Mouse (Mus musculus): ENCODE measurements around the gene Btbd11. TPM values are rescaled to one million over a fixed set of nuclear protein-coding genes. Genes with fewer than 3 reads are reported as not detected.

The Btbd11 gene
- polyA plus RNA-seq, 1 experiment, result 4.1 TPM

DNA sequence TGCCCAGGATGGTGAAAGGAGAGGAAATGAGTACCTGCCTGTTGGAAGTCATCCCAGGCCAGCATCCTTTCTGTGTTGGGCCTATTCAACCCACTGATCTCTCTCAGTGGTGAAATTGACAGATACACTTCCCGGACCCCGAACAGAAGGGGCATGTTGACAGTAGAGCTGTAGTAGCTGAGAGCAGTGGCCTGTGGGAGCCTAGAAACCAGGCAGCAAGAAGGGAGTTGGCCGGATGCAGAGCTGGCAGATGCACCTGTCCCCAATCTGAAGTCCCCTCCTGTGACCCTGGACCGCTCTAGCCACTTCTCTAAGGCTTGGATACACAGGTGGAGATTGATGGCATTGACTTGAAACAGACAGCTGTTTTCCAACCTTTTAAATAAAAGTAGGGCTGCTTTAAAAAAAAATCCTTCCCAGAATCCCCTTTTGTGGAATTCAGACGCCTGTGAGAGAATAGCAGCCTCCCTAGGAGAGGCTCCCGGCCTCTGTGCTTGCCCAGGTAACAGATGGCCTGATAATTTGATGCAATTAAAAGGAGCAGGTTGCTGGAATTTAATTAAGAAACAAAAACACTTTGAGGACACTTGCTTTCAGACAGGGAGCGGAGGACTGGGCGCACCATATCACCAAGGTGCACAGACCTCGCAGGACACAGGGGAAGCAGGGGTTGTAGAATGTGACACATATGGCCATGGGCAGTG, 89.2 kb downstream of the Btbd11 start:
- 89% methylated on average over 9 of the region's 9 CpGs for WGBS
- H3K4me3 ChIP-seq (ENCODE audit: insufficient read depth, low read depth, low read length), result no peak overlapping the region

DNA sequence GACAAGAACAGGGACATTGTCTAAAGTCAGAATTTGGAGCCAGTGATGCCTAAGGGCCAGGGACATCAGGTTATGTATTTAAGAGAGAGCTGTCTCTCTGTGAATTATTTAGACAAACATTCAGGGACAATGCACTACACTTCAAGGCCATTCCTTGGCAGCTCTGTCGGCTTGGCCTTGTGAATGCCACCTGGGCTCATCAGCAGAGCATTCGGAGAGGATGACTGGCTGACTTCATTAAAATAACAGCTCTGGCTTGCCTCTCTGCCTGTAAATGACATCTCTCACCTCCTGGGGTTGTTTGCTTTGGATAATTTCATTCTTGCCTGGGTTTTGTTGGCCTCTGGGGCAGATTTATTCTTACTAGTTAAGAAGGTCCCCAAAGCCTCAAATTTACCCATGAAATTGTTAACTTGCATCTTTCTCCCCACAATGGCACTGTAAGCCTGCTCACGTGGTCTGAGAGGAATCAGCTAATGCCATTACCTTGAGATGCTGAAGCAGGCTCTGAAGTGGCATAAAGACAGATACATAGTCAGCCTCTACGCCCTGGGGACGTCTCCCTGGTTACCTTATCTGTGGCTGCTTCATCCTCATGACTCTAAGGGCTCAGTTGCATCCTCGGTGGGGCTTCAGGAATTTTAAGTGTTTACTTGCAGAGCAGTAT, 93.5 kb downstream of the Btbd11 start:
- WGBS, result 67% methylated on average over 6 of the region's 6 CpGs
- Histone ChIP-seq H3K36me3 (ENCODE audit: control insufficient read depth, insufficient read depth, low read length) (no peaks in the 10 kb centered on the region), H3K27me3 (replicated peaks; ENCODE audit: control insufficient read depth, insufficient read depth, low read length) (no peaks in the 10 kb centered on the region), H3K27ac (ENCODE audit: insufficient read depth, low read depth, low read length) (no peak overlapping the region), H3K4me3 (ENCODE audit: insufficient read depth, low read depth, low read length) (no peak overlapping the region), H3K4me1 (ENCODE audit: control insufficient read depth, insufficient read depth, low read length) (no peaks in the 10 kb centered on the region)
- TF ChIP-seq POLR2A (IDR thresholded peaks at IDR 0.05; ENCODE audit: low read depth, low read length) (no peak), CTCF (conservative IDR thresholded peaks at IDR 0.05; ENCODE audit: insufficient read depth, insufficient read length, low read depth, low read length) (no peak)
- DNase-seq, result no peak

More for the DNA sequence above, 89.2 kb downstream of the Btbd11 start:
- TF ChIP-seq CTCF (conservative IDR thresholded peaks at IDR 0.05; ENCODE audit: insufficient read depth, insufficient read length, low read depth, low read length) (no peak), POLR2A (IDR thresholded peaks at IDR 0.05; ENCODE audit: low read depth, low read length) (no peak)
- DNase-seq, result no peak
- no peaks in the 10 kb centered on the region for H3K36me3 ChIP-seq (ENCODE audit: control insufficient read depth, insufficient read depth, low read length)
- H3K27ac ChIP-seq (ENCODE audit: insufficient read depth, low read depth, low read length), result no peak overlapping the region
- no peaks in the 10 kb centered on the region for H3K4me1 ChIP-seq (ENCODE audit: control insufficient read depth, insufficient read depth, low read length)
- no peaks in the 10 kb centered on the region for H3K27me3 ChIP-seq (replicated peaks; ENCODE audit: control insufficient read depth, insufficient read depth, low read length)

DNA sequence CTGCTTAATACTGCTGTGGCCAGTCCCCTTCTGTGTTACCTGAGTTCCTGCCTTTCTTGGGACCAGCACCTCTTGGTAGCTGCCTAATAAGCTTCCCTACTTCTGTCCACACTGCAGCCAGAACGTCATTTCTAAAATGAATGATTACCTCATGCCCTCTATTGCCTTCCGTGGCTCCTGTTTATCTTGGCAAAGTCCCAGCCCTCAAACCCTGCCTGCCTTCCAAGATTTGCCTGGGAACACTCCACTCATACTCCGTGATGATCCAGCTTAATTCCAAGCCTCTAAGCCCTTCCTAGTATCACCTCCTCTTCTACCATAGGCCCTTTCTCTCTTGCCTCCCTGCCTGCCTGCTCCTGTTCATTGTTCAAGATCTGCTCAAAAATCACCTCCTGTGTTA, 94.5 kb downstream of the Btbd11 start:
- 10% methylated on average over 3 of the region's 3 CpGs for WGBS
- peak; percentile 57 for DNase-seq
- Histone ChIP-seq H3K36me3 (ENCODE audit: control insufficient read depth, insufficient read depth, low read length) (no peaks in the 10 kb centered on the region), H3K4me1 (ENCODE audit: control insufficient read depth, insufficient read depth, low read length) (no peaks in the 10 kb centered on the region), H3K27ac (ENCODE audit: insufficient read depth, low read depth, low read length) (no peak overlapping the region), H3K27me3 (replicated peaks; ENCODE audit: control insufficient read depth, insufficient read depth, low read length) (no peaks in the 10 kb centered on the region), H3K4me3 (ENCODE audit: insufficient read depth, low read depth, low read length) (no peak overlapping the region)
- TF ChIP-seq POLR2A (IDR thresholded peaks at IDR 0.05; ENCODE audit: low read depth, low read length) (no peak), CTCF (conservative IDR thresholded peaks at IDR 0.05; ENCODE audit: insufficient read depth, insufficient read length, low read depth, low read length) (no peak)

GRCm38 (mm10) chr10:85482064-85482473, 95.5 kb downstream of the Btbd11 start:
- WGBS, result 63% methylated on average over 4 of the region's 4 CpGs
- TF ChIP-seq CTCF (conservative IDR thresholded peaks at IDR 0.05; ENCODE audit: insufficient read depth, insufficient read length, low read depth, low read length) (no peak), POLR2A (IDR thresholded peaks at IDR 0.05; ENCODE audit: low read depth, low read length) (no peak)
- no peaks in the 10 kb centered on the region for H3K36me3 ChIP-seq (ENCODE audit: control insufficient read depth, insufficient read depth, low read length)
- no peak overlapping the region for H3K27ac ChIP-seq (ENCODE audit: insufficient read depth, low read depth, low read length)
- DNase-seq, result no peak
- H3K27me3 ChIP-seq (replicated peaks; ENCODE audit: control insufficient read depth, insufficient read depth, low read length), result no peaks in the 10 kb centered on the region
- no peak overlapping the region for H3K4me3 ChIP-seq (ENCODE audit: insufficient read depth, low read depth, low read length)
- no peaks in the 10 kb centered on the region for H3K4me1 ChIP-seq (ENCODE audit: control insufficient read depth, insufficient read depth, low read length)

DNA sequence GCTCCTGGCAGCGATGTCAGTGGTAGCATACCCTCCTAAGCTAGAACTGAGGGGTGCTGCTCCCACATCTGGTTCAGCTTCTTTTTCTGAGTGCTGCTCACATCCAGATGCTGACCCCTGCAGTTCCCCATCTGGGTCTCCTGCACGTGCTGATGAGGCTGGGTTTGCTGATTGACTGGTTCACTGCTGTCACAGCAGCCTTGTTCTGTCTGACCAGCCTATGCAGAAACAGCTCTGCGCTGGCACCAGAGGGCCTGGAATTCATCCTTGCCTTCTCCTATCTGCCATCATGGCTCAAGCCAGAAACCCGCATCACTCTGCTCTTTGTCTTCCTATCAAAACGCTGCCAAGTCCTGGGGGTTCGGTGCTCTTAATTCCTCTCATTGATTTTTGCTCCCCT, 95.9 kb downstream of the Btbd11 start:
- Histone ChIP-seq H3K36me3 (ENCODE audit: control insufficient read depth, insufficient read depth, low read length) (no peaks in the 10 kb centered on the region), H3K27ac (ENCODE audit: insufficient read depth, low read depth, low read length) (no peak overlapping the region), H3K27me3 (replicated peaks; ENCODE audit: control insufficient read depth, insufficient read depth, low read length) (no peaks in the 10 kb centered on the region), H3K4me1 (ENCODE audit: control insufficient read depth, insufficient read depth, low read length) (no peaks in the 10 kb centered on the region), H3K4me3 (ENCODE audit: insufficient read depth, low read depth, low read length) (no peak overlapping the region)
- no peak for TF ChIP-seq CTCF (conservative IDR thresholded peaks at IDR 0.05; ENCODE audit: insufficient read depth, insufficient read length, low read depth, low read length)
- TF ChIP-seq POLR2A (IDR thresholded peaks at IDR 0.05; ENCODE audit: low read depth, low read length), result no peak
- DNase-seq, result no peak
- WGBS, result 64% methylated on average over 6 of the region's 6 CpGs

DNA sequence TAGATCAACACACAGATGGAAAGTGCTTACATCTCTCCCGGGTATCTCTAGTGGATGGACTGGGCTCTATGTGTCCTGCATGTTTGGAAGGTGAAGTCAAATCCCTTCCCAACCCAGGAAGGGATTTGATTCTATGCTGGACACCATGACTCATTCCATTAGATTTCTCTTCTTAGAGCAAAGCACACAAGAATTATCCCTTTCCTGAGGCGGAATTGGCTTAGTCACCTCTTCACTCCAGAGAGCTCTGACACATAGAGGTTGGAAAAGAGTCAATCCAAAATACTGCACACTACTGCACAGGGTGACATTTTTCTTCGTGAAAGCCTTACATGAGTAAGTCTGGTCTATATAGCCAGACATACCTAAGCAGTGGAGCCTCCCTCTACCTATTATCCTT, 99.8 kb downstream of the Btbd11 start:
- 89% methylated on average over 3 of the region's 3 CpGs for WGBS
- H3K27me3 ChIP-seq (replicated peaks; ENCODE audit: control insufficient read depth, insufficient read depth, low read length), result no peaks in the 10 kb centered on the region
- DNase-seq, result no peak

GRCm38 (mm10) chr10:85492583-85492982, 106.0 kb downstream of the Btbd11 start:
- TF ChIP-seq POLR2A (IDR thresholded peaks at IDR 0.05; ENCODE audit: low read depth, low read length) (no peak), CTCF (conservative IDR thresholded peaks at IDR 0.05; ENCODE audit: insufficient read depth, insufficient read length, low read depth, low read length) (no peak)
- no peaks in the 10 kb centered on the region for H3K36me3 ChIP-seq (ENCODE audit: control insufficient read depth, insufficient read depth, low read length)
- H3K27ac ChIP-seq (ENCODE audit: insufficient read depth, low read depth, low read length), result no peak overlapping the region
- 92% methylated on average over 2 of the region's 2 CpGs for WGBS
- no peak overlapping the region for H3K4me3 ChIP-seq (ENCODE audit: insufficient read depth, low read depth, low read length)
- H3K27me3 ChIP-seq (replicated peaks; ENCODE audit: control insufficient read depth, insufficient read depth, low read length), result no peaks in the 10 kb centered on the region
- no peak for DNase-seq
- no peaks in the 10 kb centered on the region for H3K4me1 ChIP-seq (ENCODE audit: control insufficient read depth, insufficient read depth, low read length)

More for the DNA sequence above, 99.8 kb downstream of the Btbd11 start:
- TF ChIP-seq POLR2A (IDR thresholded peaks at IDR 0.05; ENCODE audit: low read depth, low read length) (no peak), CTCF (conservative IDR thresholded peaks at IDR 0.05; ENCODE audit: insufficient read depth, insufficient read length, low read depth, low read length) (no peak)
- no peaks in the 10 kb centered on the region for H3K4me1 ChIP-seq (ENCODE audit: control insufficient read depth, insufficient read depth, low read length)
- H3K4me3 ChIP-seq (ENCODE audit: insufficient read depth, low read depth, low read length), result no peak overlapping the region
- no peaks in the 10 kb centered on the region for H3K36me3 ChIP-seq (ENCODE audit: control insufficient read depth, insufficient read depth, low read length)
- no peak overlapping the region for H3K27ac ChIP-seq (ENCODE audit: insufficient read depth, low read depth, low read length)

Data from kidney, adult 2 months (tissue).